Mouse (Mus musculus) heart, embryonic 15.5 days (tissue): ENCODE results near the gene Nckap1. TPM values are rescaled to one million over a fixed set of nuclear protein-coding genes. Genes with fewer than 3 reads are reported as not detected.

Source experiments
- ATAC-seq: fragments of 200-750 bp; cut with Nextera tagmentation; replicated peaks from 2 replicates; pipeline ENCODE4 v1.8.0; 2017; ENCODE audit warnings: low read depth, moderate TSS enrichment; ENCODE audit not compliant: insufficient number of reproducible peaks, insufficient read depth, low FRiP score
- H3K27ac ChIP-seq: fragments of 300-500 bp; sonication (generic); 2 replicates; pipeline ENCODE4 v1.5.1; 2015; ENCODE audit warnings: mild to moderate bottlenecking, inconsistent platforms
- H3K27me3 ChIP-seq: fragments of 300-500 bp; sonication (generic); 2 replicates; pipeline ENCODE4 v1.6.1; 2015; ENCODE audit warnings: inconsistent platforms
- H3K36me3 ChIP-seq: fragments of 300-500 bp; sonication (generic); 2 replicates; pipeline ENCODE4 v1.6.1; 2015; ENCODE audit warnings: mild to moderate bottlenecking, inconsistent platforms
- H3K4me1 ChIP-seq: fragments of 300-500 bp; sonication (generic); replicated peaks from 2 replicates; pipeline ENCODE4 v1.6.1; 2015; ENCODE audit warnings: inconsistent platforms
- H3K4me2 ChIP-seq: fragments of 300-500 bp; sonication (generic); 2 replicates; pipeline ENCODE4 v1.6.1; 2015; ENCODE audit warnings: inconsistent platforms, mild to moderate bottlenecking, moderate library complexity
- H3K4me3 ChIP-seq: fragments of 300-500 bp; sonication (generic); 2 replicates; pipeline ENCODE4 v1.5.1; 2015; ENCODE audit warnings: mild to moderate bottlenecking, inconsistent platforms
- H3K9ac ChIP-seq: fragments of 300-500 bp; sonication (generic); 2 replicates; pipeline ENCODE4 v1.6.1; 2015; ENCODE audit warnings: mild to moderate bottlenecking, inconsistent platforms
- H3K9me3 ChIP-seq: fragments of 300-500 bp; sonication (generic); replicated peaks from 2 replicates; pipeline ENCODE4 v1.6.1; 2016; ENCODE audit warnings: inconsistent platforms
- WGBS: fragments of 180-500 bp; shearing (Covaris S2); methylation state at CpG from one replicate; pipeline ENCODE4 v1.1.7; 2015; ENCODE audit warnings: mixed read lengths; 5-methylcytosine and 5-hydroxymethylcytosine counted together
- polyA plus RNA-seq: library from polyadenylated mRNA; unstranded; fragments of >200 nt; fragmentation: Nextera tagmentation; extraction: Ambion mirVana; gene quantifications from 2 replicates; pipeline ENCODE4 v1.2.1, GENCODE M21; 2015

The Nckap1 gene
- polyA plus RNA-seq: 50.4 and 56.8 TPM in 2 replicates

DNA sequence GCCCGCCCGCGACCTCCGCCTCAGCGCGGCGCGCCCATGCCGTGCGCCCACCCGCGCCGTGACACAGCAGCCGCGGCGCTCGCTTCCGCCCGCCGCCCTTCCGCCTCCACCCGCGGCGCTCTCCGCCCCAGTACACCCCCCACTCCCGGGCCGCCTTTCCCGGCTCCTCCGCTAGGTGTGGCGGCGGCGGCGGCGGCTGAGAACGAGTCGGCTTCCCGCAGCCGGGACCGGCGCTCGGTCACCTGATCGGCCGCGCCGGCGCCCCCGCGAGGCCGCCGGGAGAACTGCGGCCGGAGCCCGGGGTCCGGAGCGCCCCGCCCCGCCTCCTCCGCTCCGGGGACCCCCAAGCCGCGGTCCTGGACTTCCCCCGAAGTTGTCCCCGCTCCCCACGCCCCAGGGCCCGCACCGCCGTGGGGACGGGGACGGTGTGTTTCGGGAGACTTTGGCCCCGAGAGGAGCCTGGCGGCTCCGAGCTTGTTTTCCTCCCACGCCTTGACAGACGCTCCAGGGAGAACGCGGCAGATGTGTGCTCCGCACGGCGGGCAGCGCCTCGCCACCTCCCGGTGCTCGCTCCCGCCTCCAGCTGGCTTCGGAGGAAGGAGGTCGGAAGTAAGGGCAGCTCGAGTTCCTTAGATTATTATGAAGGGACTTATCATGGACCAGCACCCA is at the start of gene Nckap1:
Gene Nckap1, minus strand, starts transcription at position 338 of the 669 bp plus-strand sequence.
- ATAC-seq: peak; percentile 92

DNA sequence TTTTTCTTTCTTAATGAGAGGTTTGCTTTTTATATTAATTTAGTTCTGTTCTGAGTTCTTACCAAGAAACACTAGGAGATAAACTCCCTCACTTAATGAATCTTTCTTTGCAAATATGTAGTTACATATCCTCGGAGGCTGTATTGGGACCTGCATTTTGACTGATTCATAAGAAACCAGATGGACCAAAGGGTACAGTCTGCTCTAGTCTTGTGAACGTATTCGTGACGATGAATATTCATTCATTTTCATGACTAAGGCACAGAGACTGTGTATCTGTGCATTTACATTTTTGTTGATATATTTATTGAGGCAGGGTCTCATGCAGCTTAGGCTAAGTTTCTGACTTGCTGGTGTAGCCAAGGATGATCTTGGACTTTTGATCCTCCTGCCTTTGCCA is 43.3 kb upstream of the Nckap1 start:
- Histone ChIP-seq H3K9ac (no peak overlapping the region), H3K27me3 (no peaks in the 10 kb centered on the region), H3K4me1 (no peaks in the 10 kb centered on the region), H3K4me2 (no peak overlapping the region), H3K27ac (no peak overlapping the region), H3K36me3 (peaks cover 14% of the 10 kb centered on the region), H3K4me3 (no peak overlapping the region), H3K9me3 (no peaks in the 10 kb centered on the region)
- ATAC-seq: no peak
- 92% methylated on average over 4 of the region's 4 CpGs for WGBS

More for the DNA sequence above, at the start of gene Nckap1:
- Histone ChIP-seq H3K27ac (peak within 1 kb of the TSS; percentile 93), H3K36me3 (no peaks in the 10 kb centered on the region), H3K27me3 (no peaks in the 10 kb centered on the region), H3K9me3 (no peaks in the 10 kb centered on the region), H3K4me2 (peak within 1 kb of the TSS; percentile 64), H3K4me1 (peaks cover 15% of the 10 kb centered on the region), H3K4me3 (peak within 1 kb of the TSS; percentile 62), H3K9ac (peak within 1 kb of the TSS; percentile 84)
- under 1% methylated on average over 68 of the region's 88 CpGs for WGBS

DNA sequence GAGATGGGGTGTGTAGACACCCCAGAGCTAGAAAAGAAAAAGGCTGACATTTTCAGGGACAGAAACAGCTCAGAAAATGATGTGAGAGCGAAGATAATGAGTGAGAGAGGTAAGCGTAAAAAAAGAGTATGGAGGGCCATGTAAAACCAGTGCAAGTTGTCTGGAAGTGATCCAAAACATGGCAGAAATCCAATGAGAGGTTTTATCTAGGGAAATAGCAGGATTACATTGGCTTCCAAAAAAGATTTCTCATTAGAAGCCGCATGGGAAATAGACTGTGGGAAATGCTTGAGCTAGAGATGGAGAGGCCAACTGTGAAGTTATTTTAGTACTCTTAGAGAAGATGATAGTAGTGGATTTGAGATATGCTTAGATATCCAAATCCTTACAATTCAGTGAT is 40.7 kb upstream of the Nckap1 start:
- ATAC-seq: no peak
- no peaks in the 10 kb centered on the region for H3K9me3 ChIP-seq
- peaks cover 4% of the 10 kb centered on the region for H3K4me1 ChIP-seq
- no peak overlapping the region for H3K4me3 ChIP-seq
- no peak overlapping the region for H3K4me2 ChIP-seq
- 62% methylated on average over 3 of the region's 3 CpGs for WGBS
- no peak overlapping the region for H3K9ac ChIP-seq
- H3K27ac ChIP-seq: peak overlapping the region; percentile 19
- H3K36me3 ChIP-seq: peaks cover 13% of the 10 kb centered on the region
- no peaks in the 10 kb centered on the region for H3K27me3 ChIP-seq

DNA sequence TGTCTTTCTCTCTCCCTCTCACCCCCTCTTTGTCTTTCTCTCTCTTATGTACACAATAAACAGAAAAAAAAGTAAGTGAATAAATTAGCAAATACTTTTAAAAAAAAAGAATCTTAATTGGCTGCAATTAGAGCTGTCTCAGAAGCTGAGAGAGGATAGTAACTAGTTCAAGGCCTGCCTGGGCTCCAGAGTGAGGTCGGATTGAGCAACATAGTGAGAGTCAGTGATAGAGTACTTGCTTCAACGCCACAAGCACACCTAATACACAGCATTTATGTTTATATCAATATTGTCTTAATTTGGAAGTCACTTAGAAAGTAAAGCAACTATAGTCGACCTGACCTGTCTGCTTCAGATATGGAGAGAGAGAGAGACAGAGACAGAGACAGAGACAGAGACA is 37.8 kb upstream of the Nckap1 start:
- Histone ChIP-seq H3K27me3 (no peaks in the 10 kb centered on the region), H3K9me3 (no peaks in the 10 kb centered on the region), H3K27ac (no peak overlapping the region), H3K9ac (no peak overlapping the region), H3K4me2 (no peak overlapping the region), H3K4me3 (no peak overlapping the region), H3K4me1 (peaks cover 4% of the 10 kb centered on the region), H3K36me3 (no peaks in the 10 kb centered on the region)
- no peak for ATAC-seq
- WGBS: 77% methylated on average over 3 of the region's 3 CpGs

DNA sequence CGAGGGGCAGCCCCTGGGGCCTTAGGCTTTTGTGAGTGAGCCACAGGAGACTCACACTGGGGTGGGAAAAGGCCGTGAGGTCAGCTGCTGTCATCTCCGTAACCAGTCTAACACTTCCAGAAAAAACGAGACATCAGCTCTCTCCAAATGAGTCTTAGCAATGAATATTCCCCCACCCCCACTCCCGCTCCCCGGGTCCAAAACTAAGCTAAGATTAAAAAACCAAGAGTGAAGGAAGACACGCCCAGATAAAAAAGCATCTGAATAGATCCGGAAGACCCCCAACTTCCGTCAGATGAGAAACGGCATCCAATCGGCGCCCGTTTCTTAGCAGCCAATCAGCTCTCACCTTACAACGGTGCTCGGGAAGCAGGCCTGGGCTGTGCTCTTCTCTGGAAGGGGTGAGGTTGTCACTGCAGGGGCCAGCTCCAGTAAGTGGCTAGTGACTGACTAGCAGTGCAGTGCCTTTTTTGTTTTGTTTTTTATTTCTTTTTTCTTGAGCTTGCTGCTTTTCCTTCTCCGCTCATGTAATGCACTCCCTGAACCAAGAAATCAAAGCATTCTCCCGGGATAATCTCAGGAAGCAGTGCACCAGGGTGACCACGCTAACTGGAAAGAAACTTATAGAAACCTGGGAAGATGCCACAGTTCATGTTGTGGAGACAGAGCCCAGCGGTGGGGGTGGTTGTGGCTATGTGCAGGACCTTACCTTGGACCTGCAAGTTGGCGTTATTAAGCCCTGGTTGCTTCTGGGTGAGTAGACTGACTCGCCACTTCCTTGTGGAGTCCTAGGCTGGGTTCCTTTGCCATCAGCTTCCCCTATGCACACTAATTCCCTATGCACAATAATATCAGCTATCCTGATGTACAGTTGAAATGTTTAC is 35.9 kb upstream of the Nckap1 start, which contains the start of the genes Dusp19 and Nup35:
Gene Dusp19, plus strand, starts transcription at position 192 of the 884 bp plus-strand sequence.
Gene Nup35, plus strand, starts transcription at position 383 of the 884 bp plus-strand sequence.
- no peaks in the 10 kb centered on the region for H3K9me3 ChIP-seq
- H3K9ac ChIP-seq: peak within 1 kb of the TSS; percentile 69
- 1% methylated on average over 21 of the region's 21 CpGs for WGBS
- H3K4me3 ChIP-seq: peak within 1 kb of the TSS; percentile 66
- H3K4me2 ChIP-seq: peak within 1 kb of the TSS; percentile 73
- H3K36me3 ChIP-seq: no peaks in the 10 kb centered on the region
- H3K4me1 ChIP-seq: peaks cover 4% of the 10 kb centered on the region
- peak; percentile 99 for ATAC-seq
- no peaks in the 10 kb centered on the region for H3K27me3 ChIP-seq
- H3K27ac ChIP-seq: peak within 1 kb of the TSS; percentile 77

DNA sequence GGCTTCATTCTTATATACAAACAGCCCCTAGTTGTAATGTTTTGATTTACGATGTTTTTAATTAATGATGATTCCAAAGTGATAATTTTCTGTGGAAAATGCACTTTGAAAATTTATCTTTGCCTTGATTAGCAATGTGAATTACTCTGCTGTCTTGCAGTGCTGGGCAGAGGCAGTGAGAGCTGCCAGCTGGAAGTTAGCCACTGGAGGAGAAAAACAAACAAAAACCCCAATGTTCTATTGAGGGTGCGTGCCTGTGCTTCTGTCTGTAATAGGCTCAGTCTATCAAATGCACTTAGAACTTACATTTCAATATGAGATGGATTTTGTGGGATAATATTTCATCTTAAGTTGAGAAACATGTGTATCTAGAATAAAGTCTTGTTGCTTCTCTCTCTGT is 31.6 kb upstream of the Nckap1 start:
- no peak for ATAC-seq
- Histone ChIP-seq H3K9ac (no peak overlapping the region), H3K4me3 (no peak overlapping the region), H3K27ac (no peak overlapping the region), H3K36me3 (no peaks in the 10 kb centered on the region), H3K4me1 (peaks cover 1% of the 10 kb centered on the region), H3K9me3 (no peaks in the 10 kb centered on the region), H3K27me3 (no peaks in the 10 kb centered on the region), H3K4me2 (no peak overlapping the region)
- WGBS: 56% methylated on average over 2 of the region's 2 CpGs

DNA sequence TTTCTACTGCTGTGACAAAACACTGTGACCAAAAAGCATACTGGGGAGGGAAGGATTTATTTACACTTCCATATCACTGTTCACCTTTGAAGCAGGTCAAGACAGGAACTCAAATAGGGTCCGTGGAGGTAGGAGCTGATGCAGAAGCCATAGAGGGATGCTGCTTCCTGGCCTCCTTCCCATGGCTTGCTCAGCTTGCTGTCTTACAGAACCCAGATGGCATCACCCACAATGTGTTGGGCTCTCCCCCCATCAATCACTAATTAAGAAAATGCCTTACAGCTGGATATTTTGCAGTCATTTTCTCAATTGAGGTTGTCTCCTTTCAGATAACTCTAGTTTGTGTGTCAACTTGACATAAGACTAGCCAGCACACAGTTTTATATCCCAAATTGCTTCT is 31.1 kb upstream of the Nckap1 start:
- Histone ChIP-seq H3K4me3 (no peak overlapping the region), H3K4me2 (no peak overlapping the region), H3K9ac (no peak overlapping the region), H3K27me3 (no peaks in the 10 kb centered on the region), H3K36me3 (no peaks in the 10 kb centered on the region), H3K9me3 (no peaks in the 10 kb centered on the region), H3K4me1 (no peaks in the 10 kb centered on the region), H3K27ac (no peak overlapping the region)
- no peak for ATAC-seq
- 66% methylated on average over 1 of the region's 1 CpGs for WGBS

DNA sequence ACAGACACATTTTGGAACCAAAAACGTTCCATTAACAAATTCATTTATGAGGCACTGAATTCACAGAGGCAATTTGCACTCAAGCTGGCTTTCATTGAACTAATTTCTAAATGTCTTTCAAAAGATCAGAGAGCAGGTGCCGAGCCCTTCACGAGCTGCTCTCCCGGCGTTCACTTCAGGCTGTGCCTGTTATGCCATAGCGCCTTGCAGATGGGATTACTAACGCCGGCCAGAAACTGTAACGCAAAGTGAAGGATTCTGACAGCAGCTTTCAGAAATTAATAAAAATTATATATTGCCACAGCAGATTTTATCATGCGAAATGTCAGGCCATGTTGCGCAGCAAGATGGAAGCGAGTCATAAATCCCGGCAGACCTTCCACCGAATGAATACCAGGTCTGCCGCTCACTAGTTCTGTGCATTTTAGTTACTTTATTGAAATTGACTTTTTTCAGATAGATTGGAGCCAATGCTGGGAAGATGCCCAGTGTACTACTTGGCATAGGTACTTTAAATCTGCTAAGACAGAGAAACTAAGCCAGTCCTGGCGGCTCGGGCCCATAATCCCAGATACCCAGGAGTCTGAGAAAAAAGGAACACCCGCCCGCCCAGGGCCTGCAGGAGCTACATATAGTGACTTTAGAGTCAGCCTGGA is 22.7 kb upstream of the Nckap1 start:
- H3K36me3 ChIP-seq: no peaks in the 10 kb centered on the region
- no peaks in the 10 kb centered on the region for H3K9me3 ChIP-seq
- H3K4me1 ChIP-seq: no peaks in the 10 kb centered on the region
- no peak for ATAC-seq
- H3K27me3 ChIP-seq: no peaks in the 10 kb centered on the region
- H3K4me3 ChIP-seq: no peak overlapping the region
- 88% methylated on average over 19 of the region's 19 CpGs for WGBS
- H3K9ac ChIP-seq: no peak overlapping the region
- no peak overlapping the region for H3K4me2 ChIP-seq
- no peak overlapping the region for H3K27ac ChIP-seq

DNA sequence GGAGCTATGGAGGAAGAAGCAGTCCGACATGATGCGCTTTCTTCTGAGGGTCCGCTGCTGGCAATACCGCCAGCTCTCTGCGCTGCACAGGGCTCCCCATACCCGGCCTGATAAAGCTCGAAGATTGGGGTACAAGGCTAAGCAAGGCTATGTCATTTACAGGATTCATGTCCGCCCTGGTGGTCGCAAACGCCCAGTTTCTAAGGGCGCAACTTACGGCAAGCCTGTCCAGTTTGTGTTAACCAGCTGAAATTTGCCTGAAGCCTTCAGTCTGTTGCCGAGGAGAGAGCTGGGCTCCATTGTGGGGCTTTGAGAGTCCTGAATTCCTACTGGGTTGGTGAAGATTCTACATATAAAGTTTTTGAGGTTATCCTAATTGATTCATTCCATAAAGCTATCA is 21.6 kb upstream of the Nckap1 start:
- Histone ChIP-seq H3K4me2 (no peak overlapping the region), H3K36me3 (no peaks in the 10 kb centered on the region), H3K27ac (no peak overlapping the region), H3K9ac (no peak overlapping the region), H3K27me3 (no peaks in the 10 kb centered on the region), H3K9me3 (no peaks in the 10 kb centered on the region), H3K4me3 (no peak overlapping the region), H3K4me1 (no peaks in the 10 kb centered on the region)
- no peak for ATAC-seq
- 89% methylated on average over 13 of the region's 13 CpGs for WGBS

DNA sequence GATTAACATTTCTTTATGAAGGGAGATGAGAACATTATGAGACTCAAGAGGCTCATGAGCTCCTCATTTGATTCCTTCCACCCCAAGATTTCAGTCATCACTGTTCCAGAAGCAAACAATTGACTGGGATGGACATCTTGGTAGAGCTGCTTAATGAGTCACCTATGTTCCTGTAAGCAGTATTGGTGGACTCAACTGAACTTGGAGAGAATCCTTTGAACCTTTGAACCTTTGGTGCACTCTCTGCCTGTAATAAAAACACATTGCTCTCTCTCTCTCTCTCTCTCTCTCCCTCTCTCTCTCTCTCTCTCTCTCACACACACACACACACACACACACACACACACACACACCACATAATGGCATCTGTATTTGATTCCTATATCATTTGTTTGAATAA is 19.4 kb upstream of the Nckap1 start:
- H3K4me1 ChIP-seq: no peaks in the 10 kb centered on the region
- no peaks in the 10 kb centered on the region for H3K36me3 ChIP-seq
- H3K9me3 ChIP-seq: no peaks in the 10 kb centered on the region
- no peak overlapping the region for H3K4me2 ChIP-seq
- no peak overlapping the region for H3K27ac ChIP-seq
- H3K4me3 ChIP-seq: no peak overlapping the region
- no peaks in the 10 kb centered on the region for H3K27me3 ChIP-seq
- ATAC-seq: no peak
- no peak overlapping the region for H3K9ac ChIP-seq

DNA sequence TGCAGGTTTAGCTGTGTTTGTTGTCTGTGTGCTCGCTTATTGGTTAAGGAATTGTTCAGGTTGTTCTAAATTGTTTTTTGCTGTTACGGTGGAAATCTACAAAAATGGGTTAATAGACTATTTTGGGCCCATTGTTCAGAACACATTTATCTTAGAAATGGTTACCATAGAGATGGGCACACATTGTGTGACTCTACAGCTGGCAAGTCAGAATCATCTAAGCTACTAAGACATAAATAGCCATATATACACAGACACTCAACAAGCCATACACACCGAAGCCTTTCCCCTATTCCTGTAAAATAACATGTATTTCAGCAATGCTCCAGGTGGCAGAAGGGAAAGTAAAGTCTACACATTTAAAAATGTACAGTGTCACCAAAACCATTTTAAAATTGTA is 18.7 kb upstream of the Nckap1 start:
- Histone ChIP-seq H3K4me2 (no peak overlapping the region), H3K9me3 (no peaks in the 10 kb centered on the region), H3K27ac (no peak overlapping the region), H3K36me3 (no peaks in the 10 kb centered on the region), H3K27me3 (no peaks in the 10 kb centered on the region), H3K4me3 (no peak overlapping the region), H3K4me1 (no peaks in the 10 kb centered on the region), H3K9ac (no peak overlapping the region)
- ATAC-seq: no peak
- 85% methylated on average over 3 of the region's 3 CpGs for WGBS
